In genomic region chr8:110420221-110420620, GRCm38 (mm10) we compare ENCODE assay signal across 18 mouse cellular contexts.
"Had no signal": no experiment of that assay in that cellular context is flagged by ENCODE, and none has a peak within 500 bp of the region (broad histone marks: within the 10 kb centered on the region; RNA-seq: fewer than 3 reads in every experiment).

No protein-coding gene starts in this region.

- H3K4me3 ChIP-seq: limb, embryonic 10.5 days; limb, embryonic 13.5 days; liver, embryonic 12.5 days; liver, embryonic 15.5 days; megakaryocyte, embryonic 14.5 days; midbrain, embryonic 10.5 days; midbrain, embryonic 13.5 days; myocyte; neural tube, embryonic 13.5 days had no signal

- H3K27ac ChIP-seq: limb, embryonic 10.5 days; limb, embryonic 13.5 days; liver, embryonic 12.5 days; liver, embryonic 15.5 days; macrophage; midbrain, embryonic 10.5 days; midbrain, embryonic 13.5 days; neural tube, embryonic 13.5 days had no signal

- ATAC-seq: liver, embryonic 12.5 days; lung, postnatal 0 days; midbrain, embryonic 13.5 days; midbrain, embryonic 16.5 days had no signal

- H3K4me2 ChIP-seq: limb, embryonic 13.5 days; liver, embryonic 12.5 days; liver, embryonic 15.5 days; lung, embryonic 14.5 days; midbrain, embryonic 13.5 days; neural tube, embryonic 13.5 days had no signal

- H3K9ac ChIP-seq: limb, embryonic 13.5 days; liver, embryonic 12.5 days; liver, embryonic 15.5 days; lung, embryonic 14.5 days; midbrain, embryonic 13.5 days; neural tube, embryonic 13.5 days had no signal

- H3K4me1 ChIP-seq: limb, embryonic 13.5 days; liver, embryonic 12.5 days; liver, embryonic 15.5 days; megakaryocyte, embryonic 14.5 days; neural tube, embryonic 13.5 days had no signal

- H3K9me3 ChIP-seq: limb, embryonic 10.5 days; limb, embryonic 13.5 days; liver, embryonic 12.5 days; liver, embryonic 15.5 days; midbrain, embryonic 10.5 days; midbrain, embryonic 13.5 days; neural tube, embryonic 13.5 days had no signal

- DNase-seq: kidney, adult 8-10 months; liver; thymus, adult 2 months; thymus, postnatal 14 days; thymus, postnatal 4 days had no signal

- H3K36me3 ChIP-seq: limb, embryonic 10.5 days; limb, embryonic 13.5 days; liver, embryonic 12.5 days; liver, embryonic 15.5 days; midbrain, embryonic 10.5 days; midbrain, embryonic 13.5 days; neural tube, embryonic 13.5 days had no signal

- H3K27me3 ChIP-seq: limb, embryonic 13.5 days; liver, embryonic 12.5 days; liver, embryonic 15.5 days; megakaryocyte, embryonic 14.5 days; midbrain, embryonic 13.5 days; neural tube, embryonic 13.5 days had no signal
